Mouse (Mus musculus): ENCODE measurements around the gene Usp32.

DNA sequence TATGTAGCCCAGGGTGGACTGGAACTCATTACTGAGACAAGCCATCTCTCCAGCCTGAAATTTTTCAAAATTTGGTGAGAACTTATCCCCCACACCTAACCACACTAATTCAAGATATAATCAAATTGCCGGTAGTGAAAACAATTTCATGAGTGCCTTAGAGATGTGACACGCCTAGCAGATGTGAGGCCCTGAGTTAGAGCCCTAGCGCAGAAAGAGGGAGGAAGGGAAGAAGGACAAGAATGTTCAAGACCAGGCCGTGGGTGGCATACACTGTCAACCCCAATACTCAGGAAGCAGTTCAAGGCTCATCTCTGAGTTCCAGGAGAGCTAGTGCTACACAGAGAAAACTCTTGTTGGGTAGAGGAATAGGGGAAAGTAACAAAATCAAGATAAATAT, 72.1 kb downstream of the Usp32 start:
- TF ChIP-seq CTCF (IDR thresholded peaks at IDR 0.05; ENCODE audit: control insufficient read depth, insufficient read depth, low read length) (no peak), POLR2A (IDR thresholded peaks at IDR 0.05; ENCODE audit: borderline replicate concordance, control insufficient read depth, low read depth, low read length) (no peak)

Data from bone marrow, adult 2 months (tissue).